Mouse (Mus musculus) limb, embryonic 12.5 days (tissue): Measurements from ENCODE around the gene Ltbp3. TPM values are rescaled to one million over a fixed set of nuclear protein-coding genes. Genes with fewer than 3 reads are reported as not detected.

ENCODE experiments used
- ATAC-seq: fragments of 200-750 bp; cut with Nextera tagmentation; 2 replicates; pipeline ENCODE4 v1.8.0; 2017; ENCODE audit warnings: low read depth, moderate TSS enrichment; ENCODE audit not compliant: insufficient number of reproducible peaks, insufficient read depth, low FRiP score, low TSS enrichment
- H3K27ac ChIP-seq: fragments of 300-500 bp; sonication (generic); 2 replicates; pipeline ENCODE4 v1.5.1; 2016; ENCODE audit warnings: mild to moderate bottlenecking, moderate library complexity
- H3K27me3 ChIP-seq: fragments of 300-500 bp; sonication (generic); 2 replicates; pipeline ENCODE4 v1.6.1; 2016; ENCODE audit warnings: mild to moderate bottlenecking, moderate library complexity
- H3K36me3 ChIP-seq: fragments of 300-500 bp; sonication (generic); 2 replicates; pipeline ENCODE4 v1.6.1; 2016; ENCODE audit warnings: mild to moderate bottlenecking, moderate library complexity
- H3K4me1 ChIP-seq: fragments of 300-500 bp; sonication (generic); replicated peaks from 2 replicates; pipeline ENCODE4 v1.6.1; 2016
- H3K4me2 ChIP-seq: fragments of 300-500 bp; sonication (generic); 2 replicates; pipeline ENCODE4 v1.6.1; 2016; ENCODE audit warnings: mild to moderate bottlenecking, moderate library complexity
- H3K4me3 ChIP-seq: fragments of 300-500 bp; sonication (generic); replicated peaks from 2 replicates; pipeline ENCODE4 v1.5.1; 2016; ENCODE audit warnings: mild to moderate bottlenecking
- H3K9ac ChIP-seq: fragments of 300-500 bp; sonication (generic); replicated peaks from 2 replicates; pipeline ENCODE4 v1.6.1; 2016; ENCODE audit warnings: mild to moderate bottlenecking, moderate library complexity
- H3K9me3 ChIP-seq: fragments of 300-500 bp; sonication (generic); 2 replicates; pipeline ENCODE4 v1.6.1; 2016; ENCODE audit warnings: mild to moderate bottlenecking, moderate library complexity
- WGBS: fragments of 180-500 bp; shearing (Covaris S2); methylation state at CpG from one replicate; pipeline ENCODE4 v1.1.7; 2016; 5-methylcytosine and 5-hydroxymethylcytosine counted together
- polyA plus RNA-seq: library from polyadenylated mRNA; unstranded; fragments of >200 nt; fragmentation: Nextera tagmentation; extraction: Ambion mirVana; gene quantifications from 2 replicates; pipeline ENCODE4 v1.2.1, GENCODE M21; 2016

Ltbp3 gene
- polyA plus RNA-seq = 17.0 and 30.3 TPM in 2 replicates

DNA sequence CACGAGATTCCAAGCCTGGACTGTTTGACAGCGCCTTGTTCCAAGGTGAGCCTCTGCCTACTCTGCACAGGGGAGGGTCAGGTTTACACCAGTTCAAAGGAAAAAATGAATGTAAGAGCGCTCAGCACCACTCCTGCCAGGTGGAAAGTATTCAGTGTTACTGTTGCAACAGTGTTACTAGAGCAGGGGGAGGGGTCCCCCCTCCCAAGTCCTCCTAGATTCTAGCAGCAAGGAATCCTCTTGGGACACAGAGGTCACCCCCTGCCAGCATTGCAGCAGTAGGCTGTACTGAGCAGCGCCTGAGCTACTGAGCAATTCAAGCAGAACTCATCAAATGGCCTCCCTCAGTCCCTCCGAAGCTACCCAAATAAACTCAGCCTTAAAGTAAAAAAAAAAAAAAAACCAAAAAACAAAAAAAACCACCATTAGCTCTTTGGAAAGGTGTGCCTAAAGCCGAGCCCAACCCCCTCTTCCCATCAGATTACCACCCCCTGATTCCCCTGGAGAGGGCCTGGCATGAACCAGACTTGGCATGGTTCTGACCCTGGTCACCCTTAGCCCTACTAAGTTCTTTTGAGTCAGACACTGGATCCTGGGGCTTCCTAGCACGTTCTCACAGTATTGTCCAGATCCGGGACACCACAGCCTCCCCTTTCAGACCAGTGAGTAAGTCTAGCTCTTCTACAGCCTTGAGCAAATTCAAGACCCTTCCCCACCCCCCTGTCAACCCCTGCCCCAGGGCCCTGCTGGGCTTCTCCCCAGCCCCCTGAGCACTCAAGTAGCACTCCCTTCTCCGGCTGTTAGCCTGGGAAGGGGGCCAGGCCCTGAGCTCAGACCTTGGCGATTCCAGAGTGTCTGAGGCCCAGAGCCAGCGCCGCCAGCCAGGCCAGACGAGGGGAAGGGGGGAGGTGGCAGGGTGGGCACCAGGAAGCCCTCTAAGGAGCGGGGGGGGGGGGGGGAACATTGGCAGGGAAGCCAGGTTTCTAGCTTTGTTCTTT is at the start of gene Ltbp3:
TSS of gene Ltbp3 (plus strand) at position 585 of the 998 bp plus-strand sequence.
- peaks cover 37% of the 10 kb centered on the region for H3K4me1 ChIP-seq
- no peak for ATAC-seq

DNA sequence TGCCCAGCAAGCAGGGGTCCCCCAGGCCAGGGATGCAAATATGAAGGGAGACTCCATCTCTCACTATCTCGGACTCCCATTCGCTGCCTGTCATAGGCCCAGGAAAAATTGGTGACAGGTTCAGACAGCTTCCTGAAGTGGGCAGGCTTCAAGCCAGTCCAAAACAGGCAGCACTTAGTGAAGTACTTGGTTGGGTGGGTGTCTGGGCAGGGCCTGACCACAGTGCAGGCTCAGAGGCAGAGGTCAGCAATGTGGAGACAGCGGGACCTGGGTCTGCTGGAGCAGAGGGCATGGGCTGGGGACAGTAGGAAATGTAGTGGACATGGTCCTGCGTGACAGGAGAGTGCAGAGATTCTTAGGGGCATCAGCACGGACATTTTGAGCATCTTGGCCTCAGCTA is 49.1 kb upstream of the Ltbp3 start:
- 93% methylated on average over 5 of the region's 5 CpGs for WGBS
- peak overlapping the region; percentile 94 for H3K9ac ChIP-seq
- peaks cover 66% of the 10 kb centered on the region for H3K36me3 ChIP-seq
- H3K4me1 ChIP-seq = peaks cover 55% of the 10 kb centered on the region
- no peaks in the 10 kb centered on the region for H3K9me3 ChIP-seq
- 0 out of 2 replicates have a peak, but pooled peaks cover 3% of the 10 kb centered on the region for H3K27me3 ChIP-seq
- ATAC-seq = no peak
- peak overlapping the region; percentile 95 for H3K4me2 ChIP-seq
- peak overlapping the region; percentile 93 for H3K4me3 ChIP-seq
- peak overlapping the region; percentile 78 for H3K27ac ChIP-seq

More for the DNA sequence above, at the start of gene Ltbp3:
- Histone ChIP-seq H3K27me3 (peaks cover 55% of the 10 kb centered on the region), H3K27ac (peak within 1 kb of the TSS; percentile 95), H3K9ac (peak within 1 kb of the TSS; percentile 92), H3K4me3 (peak within 1 kb of the TSS; percentile 73), H3K4me2 (peak within 1 kb of the TSS; percentile 96), H3K36me3 (no peaks in the 10 kb centered on the region), H3K9me3 (no peaks in the 10 kb centered on the region)
- WGBS = 17% methylated on average over 14 of the region's 14 CpGs

DNA sequence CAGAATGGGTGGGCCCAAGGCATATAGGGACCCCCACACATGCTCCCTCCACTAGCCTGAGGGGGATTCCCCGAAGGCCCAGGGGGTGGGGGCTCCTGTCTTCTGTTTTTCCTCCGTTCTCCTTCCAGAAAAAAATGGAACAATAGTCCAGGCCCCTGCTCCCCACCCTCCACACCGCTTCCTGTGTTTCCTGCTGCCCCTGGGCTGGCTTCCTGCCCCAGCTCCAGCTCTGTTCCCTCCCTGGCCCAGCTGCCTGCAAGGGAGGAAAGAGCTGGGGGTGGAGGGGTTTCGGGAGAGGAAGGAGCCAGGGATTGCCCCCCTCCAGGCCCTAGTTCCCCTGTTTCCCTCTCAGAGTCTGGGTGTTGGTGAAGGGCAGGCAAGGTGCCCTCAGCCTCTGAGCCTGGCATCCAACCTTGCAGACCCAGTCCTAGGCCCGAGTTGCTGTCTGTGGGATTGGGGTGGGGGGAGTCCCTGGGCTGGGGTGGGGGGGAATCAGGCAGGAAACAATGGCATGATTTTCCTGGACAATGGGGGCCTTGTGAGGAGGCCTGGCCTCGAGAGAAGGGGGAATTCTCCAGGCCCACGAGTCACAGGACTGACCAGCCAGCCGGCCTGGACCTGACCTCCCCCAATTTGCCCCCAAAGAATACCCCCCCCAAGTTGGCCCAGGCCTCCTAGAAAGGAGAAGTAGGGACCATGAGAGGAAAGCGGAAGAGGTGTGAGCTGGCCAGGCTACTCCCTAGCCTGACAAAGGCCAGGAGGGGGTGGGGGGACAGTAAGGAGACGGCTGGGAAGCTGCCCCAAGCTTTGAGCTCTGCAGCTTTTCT is 48.4 kb upstream of the Ltbp3 start:
- H3K4me1 ChIP-seq = peaks cover 52% of the 10 kb centered on the region
- H3K9ac ChIP-seq = peak overlapping the region; percentile 94
- ATAC-seq = no peak
- H3K36me3 ChIP-seq = peaks cover 69% of the 10 kb centered on the region
- peak overlapping the region; percentile 95 for H3K4me2 ChIP-seq
- H3K27me3 ChIP-seq = 0 out of 2 replicates have a peak, but pooled peaks cover 3% of the 10 kb centered on the region
- WGBS = 81% methylated on average over 10 of the region's 10 CpGs
- peak overlapping the region; percentile 78 for H3K27ac ChIP-seq
- H3K4me3 ChIP-seq = peak overlapping the region; percentile 93
- no peaks in the 10 kb centered on the region for H3K9me3 ChIP-seq

DNA sequence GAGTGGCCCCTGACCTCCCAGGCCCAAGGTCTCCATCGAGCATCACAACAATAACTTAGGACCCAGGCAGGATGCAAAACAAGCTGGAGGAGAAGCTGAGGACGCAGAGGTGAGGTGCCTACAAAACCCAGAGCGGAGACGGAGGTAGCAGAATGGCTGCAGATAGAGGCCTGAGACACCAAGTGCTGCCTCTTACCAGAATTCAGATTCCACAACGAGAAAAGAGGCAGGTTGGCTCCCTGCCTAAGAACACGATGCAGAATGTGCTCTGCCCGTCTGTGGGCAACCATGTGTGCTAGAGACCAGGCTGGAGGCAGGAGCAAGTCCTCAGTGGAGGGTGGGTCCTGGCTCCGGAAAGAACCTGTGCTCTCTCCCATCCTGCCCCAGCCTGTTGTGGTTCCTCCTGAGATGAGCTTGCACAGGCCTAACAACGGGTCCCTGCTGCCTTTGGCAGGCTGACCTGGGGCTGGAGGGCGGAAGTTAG is 47.7 kb upstream of the Ltbp3 start:
- no peak for ATAC-seq
- Histone ChIP-seq H3K36me3 (peaks cover 75% of the 10 kb centered on the region), H3K27me3 (0 out of 2 replicates have a peak, but pooled peaks cover 3% of the 10 kb centered on the region), H3K4me2 (peak overlapping the region; percentile 95), H3K9me3 (no peaks in the 10 kb centered on the region), H3K4me1 (peaks cover 46% of the 10 kb centered on the region), H3K27ac (peak overlapping the region; percentile 78), H3K9ac (peak overlapping the region; percentile 94; the same call in 1 of the 2 replicates), H3K4me3 (peak overlapping the region; percentile 93)
- 84% methylated on average over 10 of the region's 10 CpGs for WGBS

DNA sequence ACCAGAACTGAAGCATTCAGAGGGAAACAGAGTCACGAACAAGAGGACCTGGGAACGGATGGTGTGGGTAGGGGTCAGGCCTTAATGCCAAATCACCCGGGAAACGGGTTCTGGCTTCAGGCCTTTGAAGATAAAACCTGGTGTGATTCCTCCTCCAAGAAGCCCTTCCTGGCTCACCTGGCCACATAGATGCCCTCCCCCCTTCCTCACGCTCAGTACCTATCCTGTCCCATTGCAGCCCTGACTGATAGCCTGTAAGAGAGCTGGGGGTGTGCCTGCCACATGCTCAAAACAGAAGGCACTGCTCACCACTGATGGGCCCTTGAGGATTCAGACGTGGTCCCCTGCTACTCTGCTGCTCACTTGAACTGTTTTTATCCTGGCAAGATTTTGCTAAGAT is 46.9 kb upstream of the Ltbp3 start:
- WGBS = 88% methylated on average over 6 of the region's 6 CpGs
- no peak overlapping the region for H3K4me2 ChIP-seq
- no peak overlapping the region; the same call in 1 of the 2 replicates for H3K9ac ChIP-seq
- 0 out of 2 replicates have a peak, but pooled peaks cover 3% of the 10 kb centered on the region for H3K27me3 ChIP-seq
- peaks cover 46% of the 10 kb centered on the region for H3K4me1 ChIP-seq
- H3K36me3 ChIP-seq = peaks cover 84% of the 10 kb centered on the region
- ATAC-seq = no peak
- H3K9me3 ChIP-seq = no peaks in the 10 kb centered on the region
- H3K27ac ChIP-seq = no peak overlapping the region
- 0 out of 2 replicates have a peak overlapping the region, but pooled peaks have one; percentile 93 for H3K4me3 ChIP-seq

DNA sequence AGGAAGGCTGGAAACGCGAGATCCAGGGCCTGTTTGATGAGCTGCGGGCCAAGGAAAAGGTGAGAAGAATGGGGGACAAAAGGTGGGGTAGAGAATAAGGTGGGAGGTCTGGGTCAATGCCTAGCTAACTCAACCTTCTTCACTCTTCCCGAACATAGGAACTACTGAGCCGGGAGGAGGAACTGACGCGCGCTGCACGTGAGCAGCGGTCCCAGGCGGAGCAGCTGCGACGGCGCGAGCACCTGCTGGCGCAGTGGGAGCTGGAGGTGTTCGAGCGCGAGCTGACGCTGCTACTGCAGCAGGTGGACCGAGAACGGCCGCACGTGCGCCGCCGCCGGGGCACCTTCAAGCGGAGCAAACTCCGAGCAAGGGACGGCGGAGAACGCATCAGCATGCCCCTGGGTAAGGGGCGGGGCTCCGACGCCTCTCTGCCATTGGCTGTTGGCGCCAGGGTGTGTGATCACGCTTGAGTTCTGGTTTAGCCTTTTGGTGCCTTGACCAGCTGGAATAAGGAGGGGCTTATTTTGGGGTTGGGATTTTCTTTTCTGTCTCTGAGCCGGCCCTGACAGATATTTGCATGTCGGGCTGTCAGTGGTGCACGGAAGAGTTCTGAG is 44.7 kb upstream of the Ltbp3 start:
- 0 out of 2 replicates have a peak, but pooled peaks cover 3% of the 10 kb centered on the region for H3K27me3 ChIP-seq
- H3K4me1 ChIP-seq = peaks cover 35% of the 10 kb centered on the region
- no peak overlapping the region for H3K27ac ChIP-seq
- H3K9ac ChIP-seq = no peak overlapping the region
- peak overlapping the region; percentile 48 for H3K4me2 ChIP-seq
- ATAC-seq = 0 out of 2 replicates have a peak, but pooled peaks have one; percentile 21
- H3K36me3 ChIP-seq = peaks cover 100% of the 10 kb centered on the region
- no peaks in the 10 kb centered on the region for H3K9me3 ChIP-seq
- WGBS = 13% methylated on average over 41 of the region's 41 CpGs
- H3K4me3 ChIP-seq = no peak overlapping the region

DNA sequence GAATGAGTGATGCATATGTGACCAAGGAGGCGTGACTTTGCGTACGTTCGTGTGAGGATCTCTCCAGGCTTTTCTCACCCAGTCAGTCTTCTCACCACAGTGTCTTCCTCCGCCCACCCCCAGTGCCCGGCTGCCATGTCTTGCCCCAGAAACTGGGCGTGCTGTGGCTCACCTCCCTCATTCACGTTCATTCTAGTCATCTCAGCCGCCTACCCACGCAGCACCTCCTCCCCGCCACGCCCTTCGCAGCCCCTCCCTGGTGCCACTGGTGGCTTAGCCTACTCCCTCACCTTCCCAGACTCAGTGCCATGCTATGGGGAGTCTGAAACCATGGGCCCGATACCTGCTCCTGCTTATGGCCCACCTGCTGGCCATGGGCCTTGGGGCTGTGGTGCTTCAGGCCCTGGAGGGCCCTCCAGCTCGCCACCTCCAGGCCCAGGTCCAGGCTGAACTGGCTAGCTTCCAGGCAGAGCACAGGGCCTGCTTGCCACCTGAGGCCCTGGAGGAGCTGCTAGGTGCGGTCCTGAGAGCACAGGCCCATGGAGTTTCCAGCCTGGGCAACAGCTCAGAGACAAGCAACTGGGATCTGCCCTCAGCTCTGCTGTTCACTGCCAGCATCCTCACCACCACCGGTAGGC is 36.4 kb upstream of the Ltbp3 start, which contains the start of gene Kcnk7:
TSS of gene Kcnk7 (plus strand) at position 205 of the 638 bp plus-strand sequence.
- 68% methylated on average over 17 of the region's 17 CpGs for WGBS
- no peak for ATAC-seq

DNA sequence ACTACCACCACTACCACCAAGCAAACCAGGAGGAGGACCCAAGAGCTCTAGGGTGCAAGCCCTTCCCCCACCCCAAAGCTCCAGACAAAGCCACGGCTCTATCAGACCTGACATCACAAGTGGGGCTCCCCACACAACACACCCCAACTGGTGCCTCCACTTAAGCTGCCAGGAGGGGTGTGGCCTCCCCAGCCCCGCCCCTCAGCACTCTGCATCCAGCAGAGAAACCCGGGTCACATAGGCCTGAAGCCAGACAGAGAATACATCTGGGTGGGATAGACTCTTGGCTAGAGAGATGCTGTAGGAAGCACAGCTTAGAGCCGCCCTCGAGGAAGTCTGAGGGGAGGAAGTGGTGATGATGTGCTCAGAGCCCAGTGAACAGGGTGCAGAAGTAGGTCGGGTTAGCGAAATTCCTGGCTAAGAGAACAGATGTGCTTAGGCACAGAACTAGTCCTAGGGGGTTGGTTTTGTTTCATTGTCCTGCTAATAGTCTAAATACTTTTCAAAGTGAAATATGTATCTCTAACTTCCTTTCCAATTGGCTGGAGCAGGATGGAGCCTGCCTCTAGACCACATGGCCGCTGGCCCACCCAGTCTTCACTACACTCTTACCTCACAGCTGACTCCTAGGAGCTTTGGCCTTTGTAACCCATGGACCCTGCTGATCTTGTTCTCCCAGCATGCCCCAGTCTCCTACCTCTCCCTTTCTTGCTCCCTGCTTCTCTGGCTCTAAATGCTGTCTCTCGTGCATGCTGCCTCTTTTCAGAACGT is 35.7 kb upstream of the Ltbp3 start:
- Histone ChIP-seq H3K36me3 (peaks cover 80% of the 10 kb centered on the region), H3K27me3 (no peaks in the 10 kb centered on the region), H3K9ac (0 out of 2 replicates have a peak overlapping the region, but pooled peaks have one; percentile 24), H3K27ac (0 out of 2 replicates have a peak overlapping the region, but pooled peaks have one; percentile 51), H3K4me1 (peaks cover 5% of the 10 kb centered on the region), H3K4me2 (no peak overlapping the region), H3K9me3 (no peaks in the 10 kb centered on the region), H3K4me3 (no peak overlapping the region)
- 46% methylated on average over 10 of the region's 10 CpGs for WGBS
- no peak for ATAC-seq

More for the DNA sequence above, 36.4 kb upstream of the Ltbp3 start, which contains the start of gene Kcnk7:
- Histone ChIP-seq H3K4me2 (no peak within 1 kb of the TSS), H3K4me3 (no peak within 1 kb of the TSS), H3K4me1 (peaks cover 5% of the 10 kb centered on the region), H3K27ac (0 out of 2 replicates have a peak within 1 kb of the TSS, but pooled peaks have one; percentile 51), H3K36me3 (peaks cover 81% of the 10 kb centered on the region), H3K27me3 (no peaks in the 10 kb centered on the region), H3K9ac (no peak within 1 kb of the TSS), H3K9me3 (no peaks in the 10 kb centered on the region)

DNA sequence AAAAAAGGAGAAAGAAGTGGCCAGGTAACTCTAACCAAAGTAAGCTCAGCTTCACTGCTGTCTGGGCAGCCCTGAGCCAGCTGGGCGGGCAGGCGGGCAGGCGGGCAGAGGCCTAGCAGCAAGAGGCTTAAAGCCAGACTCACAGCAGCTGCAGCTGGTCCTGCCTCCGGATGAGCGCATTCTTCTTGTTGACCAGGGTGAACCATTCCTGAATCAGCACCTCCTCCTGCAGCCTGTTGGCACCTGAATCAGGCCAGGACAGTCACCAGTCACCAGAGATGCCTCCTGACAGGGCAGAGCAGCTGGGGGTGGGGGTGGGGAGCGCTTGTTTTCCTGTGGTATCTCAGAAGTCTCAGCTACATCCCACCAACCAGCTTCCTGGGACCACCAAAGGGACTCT is 30.6 kb upstream of the Ltbp3 start:
- H3K36me3 ChIP-seq = peaks cover 77% of the 10 kb centered on the region
- no peak overlapping the region for H3K4me3 ChIP-seq
- no peak for ATAC-seq
- WGBS = 96% methylated on average over 6 of the region's 6 CpGs
- H3K4me1 ChIP-seq = peaks cover 15% of the 10 kb centered on the region
- no peaks in the 10 kb centered on the region for H3K27me3 ChIP-seq
- no peak overlapping the region for H3K4me2 ChIP-seq
- H3K27ac ChIP-seq = no peak overlapping the region
- no peak overlapping the region for H3K9ac ChIP-seq
- no peaks in the 10 kb centered on the region for H3K9me3 ChIP-seq
